Mouse (Mus musculus) fibroblast of lung, adult 2 months (primary cell): Measurements from ENCODE around the gene Rapgef1.

Experiments used
- DNase-seq: peaks from one replicate; pipeline ENCODE4 v3.0.0-alpha.2; 2011; ENCODE audit warnings: low read depth

Gene Rapgef1

DNA sequence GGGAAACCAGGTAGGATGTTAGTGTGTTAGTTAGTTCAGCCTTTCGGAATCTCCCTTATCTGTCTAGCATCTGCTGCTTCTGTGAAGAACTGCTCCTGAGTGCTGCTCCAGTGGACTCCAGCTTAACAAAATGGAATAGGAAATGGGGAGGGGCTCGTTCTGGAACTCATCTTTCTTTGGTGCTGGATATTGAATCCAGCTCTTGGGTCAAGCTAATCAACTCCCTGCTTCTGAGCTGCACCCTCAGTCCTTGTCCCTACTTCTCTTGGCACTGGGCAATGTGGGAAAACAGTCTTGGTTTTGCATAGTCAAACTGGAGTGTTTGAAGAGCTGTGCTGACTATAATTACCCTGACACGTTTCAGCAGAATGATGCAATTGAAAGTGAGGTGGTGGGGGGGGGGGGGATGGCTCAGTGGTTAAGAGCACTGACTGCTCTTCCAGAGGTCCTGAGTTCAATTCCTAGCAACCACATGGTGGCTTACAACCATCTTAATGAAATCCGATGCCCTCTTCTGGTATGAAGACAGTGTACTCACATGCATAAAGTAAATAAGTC is 25.6 kb downstream of the Rapgef1 start:
- DNase-seq = no peak

DNA sequence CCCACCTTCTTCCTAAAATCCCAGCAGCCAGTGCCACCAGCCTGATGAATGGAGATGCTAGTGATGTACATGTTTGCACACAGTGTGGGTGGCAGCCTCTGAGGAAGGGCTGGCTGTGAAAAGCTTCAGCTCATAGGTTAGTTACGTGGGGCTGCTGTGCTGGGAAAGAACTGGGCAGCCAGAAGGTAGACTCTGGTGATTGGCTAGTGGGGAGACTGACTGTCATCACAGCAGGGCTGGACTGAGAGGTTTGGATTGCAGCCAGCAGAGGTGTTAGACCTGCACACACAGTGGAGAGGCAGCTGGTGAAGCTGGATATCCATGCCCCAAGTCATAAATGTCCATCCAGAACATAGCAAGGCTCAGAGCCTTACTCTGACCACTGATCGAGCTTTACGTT is 27.1 kb downstream of the Rapgef1 start:
- DNase-seq = no peak

DNA sequence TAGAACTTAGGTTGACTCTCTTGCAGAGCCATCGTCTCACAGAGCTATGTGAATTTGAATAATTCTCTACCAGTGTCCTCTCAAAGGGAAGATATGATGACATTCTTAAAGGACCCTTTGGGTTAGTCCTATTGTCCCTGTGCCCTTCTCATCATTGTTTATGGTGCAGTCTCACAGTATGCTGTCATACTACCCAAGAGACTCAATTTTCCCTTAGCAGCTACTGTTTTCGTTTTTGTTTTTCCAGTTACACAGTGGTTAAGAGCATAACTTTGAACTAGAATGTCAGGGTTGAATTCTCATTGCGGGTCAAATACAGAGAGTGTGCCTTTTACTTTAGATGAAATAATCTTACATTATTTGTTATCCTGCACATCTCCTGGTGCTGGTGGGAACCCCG is 27.6 kb downstream of the Rapgef1 start:
- no peak for DNase-seq

DNA sequence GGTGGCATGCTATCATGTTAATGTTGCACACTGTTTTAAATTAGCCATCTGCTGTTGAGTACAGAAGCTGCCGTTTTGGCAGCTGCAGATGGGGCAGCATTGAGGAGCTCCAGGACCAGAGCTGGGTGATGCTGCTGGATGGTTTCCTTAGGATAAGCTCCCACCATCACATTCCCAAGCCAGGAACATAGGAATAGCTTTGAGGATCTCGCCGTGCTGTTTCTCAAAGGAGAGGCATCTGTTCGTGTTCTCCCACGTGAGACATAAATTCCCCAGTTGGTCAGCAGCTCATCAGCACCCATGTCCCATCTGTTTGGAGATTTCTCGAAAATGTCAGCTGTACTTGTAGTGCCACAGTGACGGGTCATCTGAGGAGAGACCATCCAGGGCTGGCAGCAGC is 28.3 kb downstream of the Rapgef1 start:
- no peak for DNase-seq

DNA sequence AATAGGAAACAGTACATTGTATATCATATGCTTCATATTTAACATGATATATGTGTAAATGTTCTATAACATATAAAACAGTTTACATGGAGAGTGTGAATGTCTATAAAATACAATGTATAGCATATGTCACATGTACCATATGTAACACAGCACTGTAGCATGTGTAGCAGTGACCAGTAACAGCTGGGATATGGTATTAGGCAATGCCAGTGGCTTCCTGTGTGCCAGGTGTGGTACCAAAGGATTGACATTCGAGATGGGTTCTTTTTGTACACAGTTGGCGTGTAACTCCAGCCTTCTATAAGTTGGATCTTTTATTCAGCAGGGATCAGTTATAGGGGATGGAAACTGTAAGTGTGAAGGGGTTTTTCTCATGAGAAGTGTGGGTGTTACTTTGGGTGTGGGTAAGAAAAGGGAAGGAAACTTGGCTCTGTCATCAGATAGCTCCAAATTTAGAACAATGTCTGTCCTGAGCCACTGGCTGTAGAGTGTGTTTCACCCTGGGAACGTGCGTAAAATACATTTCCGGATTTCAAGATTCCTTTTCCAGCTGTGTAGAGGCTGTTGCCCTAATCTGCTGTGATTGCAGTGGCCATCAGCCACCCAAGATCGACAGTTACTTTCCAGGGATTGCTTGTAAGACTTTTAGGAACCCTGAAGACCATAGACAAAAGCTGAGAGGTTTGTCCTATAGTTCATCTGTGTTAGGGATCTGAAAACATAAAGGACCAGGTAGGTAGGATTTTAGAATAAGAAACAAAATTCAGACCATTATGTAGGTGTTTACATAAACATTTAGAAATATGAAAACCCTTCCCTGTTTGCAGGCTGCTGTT is 29.7 kb downstream of the Rapgef1 start:
- no peak for DNase-seq

DNA sequence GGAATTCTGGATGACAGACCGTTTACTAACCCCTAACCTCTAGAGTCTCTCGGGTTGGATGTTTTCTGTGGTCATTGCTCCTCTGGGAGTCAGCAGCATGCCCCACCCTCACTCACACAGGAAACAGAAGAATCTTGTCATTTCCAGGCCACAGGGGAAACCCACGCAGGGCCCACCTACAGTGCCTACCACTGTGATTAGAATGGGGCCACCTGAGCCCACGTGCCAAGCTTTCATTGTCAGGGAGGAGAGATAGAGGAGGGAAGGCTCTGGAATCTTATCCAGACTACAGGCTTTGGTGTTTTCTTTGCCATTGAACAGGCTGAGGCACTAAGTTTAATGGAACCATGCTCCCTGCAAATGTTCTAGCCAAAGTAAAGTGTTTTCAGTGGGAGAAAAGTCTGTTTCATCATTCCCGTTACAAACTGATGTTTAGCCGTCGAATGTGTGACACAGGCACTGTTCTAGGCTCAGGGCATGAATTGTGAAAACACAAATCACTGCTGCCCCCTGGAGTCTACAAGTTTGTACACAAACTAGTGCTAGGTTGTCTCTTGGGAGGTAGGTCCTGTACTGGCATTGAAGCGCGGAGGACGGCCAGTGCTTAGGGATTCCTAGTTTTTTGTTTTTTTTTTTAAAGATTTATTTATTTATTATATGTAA is 30.4 kb downstream of the Rapgef1 start:
- DNase-seq = no peak

DNA sequence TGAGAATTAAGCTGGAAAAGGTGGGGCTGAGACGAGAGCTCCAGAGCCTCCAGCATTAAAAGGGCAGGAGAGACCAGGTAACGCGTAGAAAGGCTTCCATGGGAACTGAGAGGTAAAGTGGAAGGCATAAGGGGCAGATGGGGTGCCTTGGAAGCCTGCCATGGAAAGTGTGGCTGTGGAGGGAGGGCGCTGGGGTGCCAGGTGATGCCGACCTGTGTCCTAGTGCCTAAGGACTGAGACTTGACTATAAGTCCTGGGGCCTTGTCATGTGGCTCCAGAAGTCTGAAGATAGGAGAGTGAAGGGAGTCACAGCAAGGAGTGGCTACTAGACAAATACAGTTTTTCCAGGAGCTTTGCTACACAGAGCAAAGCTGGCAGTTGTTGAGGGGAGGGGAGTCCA is 32.4 kb downstream of the Rapgef1 start:
- no peak for DNase-seq

DNA sequence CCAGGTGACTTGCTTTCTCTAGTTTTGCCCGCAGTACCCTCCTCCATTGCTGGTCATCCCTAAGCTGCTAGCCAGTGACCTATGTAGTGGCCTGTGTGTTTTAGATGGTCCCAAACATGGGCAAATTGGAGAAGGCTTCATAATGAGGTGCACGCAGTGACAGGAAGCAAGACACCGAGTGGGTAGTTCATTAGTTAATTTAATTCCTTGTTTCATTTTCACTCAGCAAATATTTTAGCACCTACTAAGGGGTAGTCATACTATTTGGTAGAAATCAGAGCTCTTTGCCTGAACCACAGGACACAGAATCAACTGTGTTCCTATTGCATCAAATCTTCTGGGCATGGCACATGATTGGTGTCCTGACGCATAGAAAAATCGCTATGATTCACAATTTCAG is 35.9 kb downstream of the Rapgef1 start:
- DNase-seq = no peak

DNA sequence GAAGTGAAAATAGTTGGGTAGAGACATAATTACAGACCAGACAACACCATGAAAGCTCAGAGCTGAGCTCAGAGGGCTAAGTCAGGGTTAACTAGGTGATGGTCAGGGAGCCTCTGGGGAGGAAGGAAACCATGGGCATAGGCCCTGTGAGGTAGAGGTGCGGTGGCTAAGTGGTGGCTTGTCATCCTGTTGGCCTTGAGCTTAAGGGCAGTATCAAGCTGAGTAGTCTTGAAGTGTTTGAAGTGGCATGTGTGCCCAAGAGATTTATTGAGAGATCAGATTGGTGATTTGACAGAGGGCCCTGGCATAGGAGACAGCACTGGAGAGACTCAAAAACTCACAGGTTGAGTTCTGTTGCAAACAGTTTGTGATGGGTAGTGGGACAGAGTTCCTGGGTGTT is 36.6 kb downstream of the Rapgef1 start:
- DNase-seq = no peak

DNA sequence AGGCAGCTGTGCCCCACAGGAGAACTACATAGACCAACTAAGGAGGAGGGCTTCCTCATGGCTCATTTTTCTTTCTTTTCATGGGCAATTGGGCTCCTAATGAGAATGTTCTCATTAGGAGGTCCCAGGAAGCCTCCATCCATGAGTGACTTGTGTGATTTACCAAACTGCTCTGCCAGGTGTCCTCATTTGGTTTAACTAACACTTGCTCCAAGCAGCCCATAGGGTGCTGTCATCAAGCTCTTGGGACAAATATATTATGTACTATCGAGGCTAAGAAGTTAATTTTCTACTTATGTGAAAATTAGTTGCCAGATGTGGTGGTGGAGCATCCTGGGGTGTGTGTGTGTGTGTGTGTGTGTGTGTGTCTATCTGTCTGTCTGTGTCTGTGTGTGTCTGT is 37.6 kb downstream of the Rapgef1 start:
- DNase-seq = no peak

DNA sequence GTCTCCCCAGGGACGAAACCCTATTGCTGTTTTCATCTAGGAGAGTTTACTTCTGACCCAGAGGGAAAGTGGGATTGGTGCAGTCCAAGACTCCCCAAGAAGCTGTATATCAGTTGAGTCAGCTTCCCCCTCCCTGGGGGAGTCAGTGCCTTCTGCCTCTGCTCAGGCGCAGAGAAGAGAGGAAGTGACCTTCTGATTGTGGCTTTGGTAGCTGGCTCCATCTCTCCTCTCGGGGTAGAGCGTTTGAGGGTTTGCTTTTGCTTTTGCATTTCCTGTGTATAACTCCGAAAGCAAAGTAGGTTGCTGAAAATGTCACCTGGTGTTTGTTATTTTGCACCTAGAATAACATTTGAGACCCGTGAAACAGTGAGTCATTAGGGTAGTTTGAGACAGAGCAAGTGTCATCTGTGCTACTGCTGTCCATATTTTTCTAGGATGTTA is 42.3 kb downstream of the Rapgef1 start:
- no peak for DNase-seq

DNA sequence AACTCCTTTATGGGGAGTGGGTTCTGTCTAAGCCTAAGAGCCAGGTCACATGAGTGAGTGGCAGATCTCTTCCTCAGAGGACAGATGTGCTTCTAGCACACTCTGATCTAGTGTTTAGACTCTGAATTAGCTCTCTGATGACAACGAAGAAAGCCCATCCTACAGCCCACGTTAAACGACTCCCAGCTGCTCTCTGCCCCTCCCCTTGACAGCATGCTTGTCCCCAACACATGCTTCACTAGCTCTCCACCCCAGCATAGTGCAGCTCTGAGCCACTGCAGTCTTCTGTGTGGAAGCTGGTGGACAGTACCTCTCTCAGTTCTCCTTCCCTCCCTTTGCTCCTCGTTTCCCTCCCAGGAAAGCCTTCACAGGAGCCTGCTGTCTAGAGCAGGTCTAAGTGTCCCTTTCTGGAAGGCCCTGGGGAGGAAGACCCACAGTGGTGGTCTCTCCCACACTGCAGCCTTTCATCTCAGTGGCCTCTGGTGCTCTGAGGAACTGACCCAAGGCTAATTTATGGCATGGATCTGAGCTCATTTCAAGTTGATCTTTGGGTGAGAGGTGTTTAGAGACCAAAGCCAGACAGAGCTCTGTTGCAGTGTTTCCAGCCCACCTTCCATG is 43.8 kb downstream of the Rapgef1 start:
- no peak for DNase-seq

DNA sequence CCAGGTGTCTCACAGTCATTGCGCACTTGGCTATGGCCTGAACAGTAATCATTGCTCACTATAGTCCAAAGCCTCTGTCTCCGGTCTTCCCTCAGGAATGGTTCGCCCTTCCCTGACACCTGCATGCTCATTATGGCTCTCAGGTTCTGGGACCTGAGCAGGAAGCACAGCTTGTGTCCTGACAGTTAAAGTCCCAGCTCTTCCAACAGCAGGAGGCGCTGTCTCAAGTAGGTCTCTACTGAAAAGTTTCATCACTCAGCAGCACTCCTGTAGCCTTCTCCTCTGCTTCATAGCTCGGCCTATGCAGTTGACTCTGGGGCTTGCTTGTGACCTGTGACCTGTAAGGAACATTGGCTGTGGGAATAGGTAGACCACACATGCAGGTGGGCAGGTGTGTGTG is 45.9 kb downstream of the Rapgef1 start:
- DNase-seq = no peak

DNA sequence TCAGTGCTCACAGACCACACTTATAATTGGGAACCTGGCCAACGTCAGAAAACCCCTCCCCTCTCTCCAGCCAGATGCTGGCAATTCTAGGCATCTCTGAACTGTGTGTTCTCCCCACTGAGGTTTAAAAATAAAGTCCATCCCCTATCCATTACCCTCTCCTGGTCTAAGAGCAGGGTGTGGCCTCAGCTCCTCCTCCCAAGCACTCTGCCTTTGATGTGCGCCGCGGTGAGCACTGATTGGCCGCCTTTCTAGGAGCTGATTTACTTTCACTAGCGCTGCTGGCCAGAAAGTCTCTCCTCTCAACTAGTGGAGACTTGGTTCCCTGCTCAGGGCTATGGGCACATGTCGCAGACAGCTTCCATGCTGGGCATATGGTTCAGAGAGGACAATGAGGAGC is 47.1 kb downstream of the Rapgef1 start:
- no peak for DNase-seq

DNA sequence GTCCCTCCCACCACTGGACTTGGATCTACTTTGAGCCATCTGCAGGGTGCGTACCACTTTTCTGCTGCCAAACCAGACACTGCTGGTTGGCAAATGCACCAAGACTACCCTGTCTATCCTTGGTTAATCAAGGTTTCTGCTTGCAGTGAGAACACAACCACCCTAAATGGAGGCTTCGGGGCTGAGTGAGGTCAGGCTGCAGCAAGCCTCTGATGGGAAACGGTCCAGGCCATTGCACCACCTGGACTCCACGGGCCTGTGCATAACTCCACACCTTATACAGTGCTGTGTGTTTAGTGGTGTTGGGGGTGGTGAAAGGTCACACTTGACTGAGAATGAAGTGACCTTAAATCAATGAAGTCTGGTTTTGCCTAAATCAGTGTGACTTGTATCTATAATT is 47.6 kb downstream of the Rapgef1 start:
- no peak for DNase-seq

DNA sequence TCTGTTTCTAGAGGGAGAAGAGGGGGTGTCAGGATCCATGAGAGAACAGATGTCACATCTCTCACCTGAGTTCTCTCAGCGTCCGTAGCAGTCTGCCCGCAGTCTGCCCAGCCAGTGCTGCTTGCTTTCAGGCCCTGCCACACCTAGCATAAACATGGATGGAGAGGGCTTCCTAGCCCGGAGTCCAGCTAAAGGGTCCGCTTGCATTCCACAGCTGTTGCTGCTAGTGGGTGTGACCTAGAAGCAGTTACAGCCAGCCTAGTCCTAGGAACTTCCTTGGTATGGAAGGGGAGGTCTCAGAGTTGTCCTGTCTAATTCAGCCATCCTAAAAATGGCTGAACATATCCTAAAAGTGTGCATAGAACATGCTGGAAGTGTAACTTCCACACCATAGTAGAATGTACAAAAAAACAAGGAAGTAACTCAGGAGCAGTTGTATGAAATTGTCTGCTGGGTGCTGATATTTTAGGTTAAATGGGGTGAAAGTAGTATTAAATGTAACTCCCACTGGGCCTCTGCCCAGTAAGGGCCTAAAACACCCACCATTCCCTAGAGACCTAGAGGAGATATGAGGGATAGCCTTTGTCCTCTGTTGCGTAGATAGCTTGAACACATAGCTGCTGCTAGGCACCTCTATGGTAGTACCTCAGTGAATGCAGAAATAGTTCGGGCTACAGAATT is 48.6 kb downstream of the Rapgef1 start:
- DNase-seq = no peak

DNA sequence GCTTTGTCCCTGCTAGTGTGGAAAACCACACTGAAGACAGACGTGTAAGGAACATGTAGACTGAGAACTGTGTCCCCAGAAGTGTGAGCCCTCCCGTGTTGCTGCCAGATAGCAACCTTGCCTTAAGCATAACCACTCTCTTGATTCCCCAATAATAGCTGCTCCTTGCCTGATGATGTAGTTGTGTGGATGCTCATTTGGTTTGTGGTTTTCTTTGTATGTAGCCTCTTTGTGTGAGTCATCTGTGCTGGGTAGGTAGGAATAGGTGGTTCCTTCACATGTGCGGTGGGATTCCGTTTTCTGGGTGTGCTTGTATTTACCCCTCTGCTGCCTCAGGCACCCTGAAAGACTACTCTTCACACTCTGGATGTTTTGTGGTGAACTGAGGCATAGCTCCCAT is 49.4 kb downstream of the Rapgef1 start:
- DNase-seq = no peak

DNA sequence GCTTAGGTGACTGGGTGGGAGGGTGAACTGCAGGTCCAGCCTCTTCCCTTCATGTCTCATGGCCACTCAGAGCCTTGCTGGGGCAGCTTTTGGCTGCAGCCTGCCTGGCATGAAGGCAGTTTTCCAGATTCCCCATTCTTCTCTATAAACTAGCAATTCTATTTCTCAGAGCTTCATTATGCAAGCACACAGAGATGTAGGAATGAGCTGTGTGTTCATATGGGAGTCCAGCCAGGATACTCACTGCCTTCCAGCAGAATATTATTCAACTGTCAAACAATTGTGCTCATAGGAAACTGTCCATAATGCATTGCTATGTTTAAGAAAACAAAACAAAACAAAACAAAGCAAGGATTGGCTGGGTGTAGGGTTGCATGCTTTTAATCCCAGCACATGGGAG is 50.2 kb downstream of the Rapgef1 start:
- peak; percentile 51 for DNase-seq

DNA sequence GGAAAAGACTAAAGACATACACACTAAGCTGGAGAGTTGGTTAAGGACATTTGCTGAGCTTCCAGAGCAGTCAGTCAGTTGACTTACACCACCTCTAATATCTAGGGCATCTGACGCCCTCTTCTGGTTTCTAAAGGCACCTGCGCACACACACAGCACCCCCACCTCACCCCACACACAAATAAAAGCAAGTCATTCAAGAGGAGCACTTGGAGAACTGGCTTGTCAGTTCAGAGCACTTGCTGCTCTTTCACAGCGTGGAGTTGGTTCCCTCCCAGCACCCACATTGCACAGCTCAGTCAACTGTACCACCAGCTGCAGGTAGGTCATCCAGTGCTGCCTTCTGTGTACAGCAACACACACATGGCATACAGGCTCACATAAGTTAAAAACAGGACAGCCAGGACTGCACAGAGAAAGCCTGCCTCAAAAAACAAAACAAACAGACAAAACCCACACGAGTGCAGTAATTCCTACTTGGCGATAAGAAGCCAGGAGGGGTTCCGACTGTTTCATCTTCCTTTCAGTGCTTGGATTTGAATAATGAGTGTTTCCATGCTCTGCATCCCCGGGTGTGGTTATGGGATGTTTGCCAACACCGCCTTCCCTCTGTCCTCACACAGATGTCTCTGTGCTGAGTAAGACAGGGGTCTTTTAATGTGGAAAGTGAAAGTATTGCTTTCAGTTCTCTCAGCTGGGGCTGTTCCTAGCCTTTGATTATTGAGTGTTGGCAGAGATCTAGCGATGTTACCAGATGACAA is 50.9 kb downstream of the Rapgef1 start:
- peak; percentile 44 for DNase-seq

DNA sequence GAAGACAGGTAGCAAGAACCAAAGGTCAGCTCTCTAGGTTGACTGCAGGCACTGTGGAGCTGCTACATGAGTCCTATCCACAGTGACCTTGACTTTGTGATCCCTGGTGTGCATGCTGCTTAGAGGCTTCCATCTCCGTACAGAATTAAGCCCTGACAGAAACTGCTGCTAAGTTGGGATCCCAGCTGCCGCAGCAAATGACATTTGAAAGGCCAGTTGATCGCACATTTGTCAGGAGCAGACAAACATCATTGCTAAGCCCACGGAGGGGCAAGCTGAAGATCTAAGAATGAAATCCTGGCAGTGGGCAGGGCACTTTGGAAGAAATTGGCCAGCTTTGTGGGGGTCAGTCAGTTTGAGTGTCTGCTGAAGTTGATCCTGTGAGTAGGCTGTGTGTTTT is 51.9 kb downstream of the Rapgef1 start:
- DNase-seq = no peak

DNA sequence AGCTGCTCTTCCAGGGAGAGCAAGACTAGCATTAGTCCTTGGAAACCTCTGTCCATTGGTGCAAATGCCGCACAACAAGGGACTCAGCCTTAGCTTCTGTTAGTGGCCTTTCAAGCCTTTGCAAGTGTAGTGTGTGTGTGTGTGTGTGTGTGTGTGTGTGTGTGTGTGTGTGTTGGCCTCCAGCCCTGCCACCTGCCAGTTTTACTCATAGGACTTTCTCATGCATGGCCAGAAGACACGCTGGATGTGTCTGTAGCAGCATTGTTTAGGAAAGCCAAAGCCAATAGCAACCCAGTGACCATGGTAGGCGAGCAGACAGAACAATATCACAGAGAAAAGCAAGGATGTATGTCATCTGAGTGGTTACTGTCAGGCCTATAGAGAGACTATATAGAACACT is 52.3 kb downstream of the Rapgef1 start:
- DNase-seq = no peak
